Mouse (Mus musculus) spleen, postnatal 36 days (tissue): ENCODE results near the gene Nkap.
A peak's percentile ranks its signal among the peaks of the same experiment; 100 is the strongest.
"Not testable (repeated sequence)": the region's sequence is repeated elsewhere in the genome, so short reads cannot be mapped to it uniquely, and the experiment has no call there.

Source experiments
- DNase-seq, 2 experiments: peaks; one replicate each; pipeline ENCODE4 v3.0.0; 2022; ENCODE audit warnings: low spot score in 2 of 2, mixed read lengths in 1 of 2

Nkap gene

DNA sequence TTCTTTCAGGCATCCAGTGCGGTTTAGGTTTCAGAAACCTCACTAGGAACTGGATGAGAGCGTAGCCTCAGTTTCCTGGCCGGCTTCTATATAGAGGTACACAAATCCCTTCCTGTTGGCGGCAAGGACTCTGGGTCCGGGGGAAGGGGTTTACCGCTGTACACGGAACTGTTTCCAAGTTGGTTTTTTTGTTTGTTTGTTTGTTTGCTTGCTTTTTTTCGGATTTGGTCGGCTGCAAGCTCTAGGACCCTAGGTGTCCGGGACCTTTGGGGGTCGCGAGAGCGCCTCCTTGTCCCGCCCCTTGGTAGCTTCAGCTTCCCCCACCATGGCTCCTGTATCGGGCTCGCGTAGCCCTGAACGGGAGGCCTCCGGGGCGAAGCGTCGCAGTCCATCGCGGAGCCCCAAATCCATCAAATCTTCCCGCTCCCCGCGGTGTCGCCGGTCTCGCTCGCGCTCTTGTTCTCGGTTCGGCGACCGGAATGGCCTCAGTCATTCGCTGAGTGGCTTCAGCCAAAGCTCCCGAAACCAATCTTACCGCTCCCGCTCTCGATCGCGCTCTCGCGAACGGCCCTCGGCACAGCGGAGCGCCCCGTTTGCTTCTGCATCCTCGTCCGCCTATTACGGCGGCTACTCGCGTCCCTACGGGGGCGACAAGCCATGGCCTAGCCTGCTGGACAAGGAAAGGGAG lies at the start of gene Nkap:
Nkap (plus strand) TSS at position 125 of the 688 bp plus-strand sequence.
- peak; percentile 56 to 59 for DNase-seq

DNA sequence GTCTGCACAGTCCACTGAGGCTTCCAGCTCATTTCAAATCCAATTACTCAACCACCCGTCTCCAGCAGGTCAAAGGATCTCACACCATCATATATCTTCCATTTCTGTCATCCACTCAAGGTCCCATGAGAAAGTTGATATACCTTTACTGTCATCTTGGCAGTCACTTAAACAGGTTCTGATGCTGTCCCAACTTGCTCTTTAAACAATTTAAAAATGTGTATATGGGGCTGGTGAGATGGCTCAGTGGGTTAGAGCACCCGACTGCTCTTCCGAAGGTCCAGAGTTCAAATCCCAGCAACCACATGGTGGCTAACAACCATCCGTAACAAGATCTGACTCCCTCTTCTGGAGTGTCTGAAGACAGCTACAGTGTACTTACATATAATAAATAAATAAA lies 46.2 kb upstream of the Nkap start:
- DNase-seq, result not testable (repeated sequence)

DNA sequence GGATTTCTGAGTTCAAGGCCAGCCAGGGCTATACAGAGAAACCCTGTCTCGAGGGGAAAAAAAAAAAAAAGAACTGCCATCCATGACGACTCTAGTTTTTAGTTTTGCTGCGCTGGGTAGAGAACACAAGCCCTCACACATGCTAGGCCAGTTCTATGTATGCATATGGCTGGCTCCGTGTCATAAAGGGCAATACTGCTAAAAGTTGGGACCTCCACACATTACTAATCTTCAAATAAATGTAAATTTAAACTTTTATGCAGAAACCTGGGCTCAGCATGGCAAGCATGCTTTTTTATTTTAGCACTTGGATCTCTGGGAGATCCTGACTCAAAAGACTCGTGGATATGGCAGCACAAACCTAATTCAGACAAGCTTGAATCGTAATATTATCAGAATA lies 45.4 kb upstream of the Nkap start:
- no peak for DNase-seq

DNA sequence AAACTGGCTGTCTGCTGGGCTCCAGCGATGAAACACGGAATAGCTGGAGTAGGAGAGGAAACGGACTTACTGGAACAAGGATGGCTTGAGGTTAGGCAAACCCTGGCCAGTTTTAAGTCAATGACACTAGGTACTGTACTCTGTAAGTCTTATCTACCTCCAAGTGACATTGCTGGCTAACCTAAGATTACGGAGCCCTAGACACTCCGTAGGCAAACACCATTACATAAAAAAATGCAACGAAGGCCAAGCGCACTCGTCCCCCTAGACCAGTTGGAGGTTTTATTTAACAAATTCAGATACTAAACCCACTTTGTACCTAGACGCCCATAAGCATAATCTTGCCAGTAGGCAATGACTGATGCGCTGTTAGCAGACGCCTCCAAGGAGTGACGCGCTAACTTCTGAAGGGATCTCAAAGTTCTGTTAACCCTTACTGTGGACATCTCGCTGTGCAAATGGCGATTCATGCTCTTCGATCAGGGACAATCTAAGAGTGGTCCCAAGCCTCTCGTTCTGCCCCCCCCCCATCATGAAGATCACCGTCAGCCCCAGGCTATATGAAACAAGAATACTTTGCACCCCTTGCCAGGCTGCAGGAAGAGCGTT lies 42.2 kb upstream of the Nkap start:
- no peak for DNase-seq

DNA sequence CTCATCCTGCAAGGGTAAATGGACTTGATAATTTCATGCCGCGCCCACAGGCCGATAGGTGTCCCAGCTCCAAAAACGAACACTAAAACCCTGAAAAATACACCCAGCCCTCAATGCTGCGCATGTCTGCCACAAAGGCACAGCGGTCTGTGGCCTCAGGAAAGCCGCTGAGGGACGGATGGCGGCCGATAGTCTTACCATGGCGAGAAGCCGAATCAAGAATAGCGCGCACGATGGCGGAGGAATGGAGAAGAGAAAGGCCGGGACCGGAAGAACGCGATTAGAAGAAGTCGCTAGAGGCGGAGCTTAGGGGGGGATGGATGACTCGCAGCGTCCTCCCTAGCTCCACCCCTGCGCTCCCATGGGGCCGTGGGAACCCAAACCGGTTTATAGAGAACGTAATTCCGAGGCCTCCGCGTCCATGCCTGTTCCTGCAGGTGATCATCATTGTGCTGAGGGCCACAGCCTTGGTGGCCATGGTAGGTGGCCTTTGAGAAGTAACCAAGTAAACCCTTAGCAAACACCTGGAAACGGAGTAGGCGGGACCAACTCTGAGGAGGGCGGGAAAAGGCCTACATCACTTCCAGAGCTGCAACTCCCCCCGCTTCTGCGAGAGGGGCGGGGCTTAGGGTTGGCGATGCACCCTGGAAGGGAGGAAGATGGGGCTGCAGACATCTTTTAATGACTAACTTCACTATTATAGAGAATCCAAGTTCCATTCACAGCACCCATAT lies 41.5 kb upstream of the Nkap start, which contains the start of gene Rpl39:
Rpl39 (minus strand) TSS at position 476 of the 734 bp plus-strand sequence.
- peak; percentile 88 to 91 for DNase-seq

DNA sequence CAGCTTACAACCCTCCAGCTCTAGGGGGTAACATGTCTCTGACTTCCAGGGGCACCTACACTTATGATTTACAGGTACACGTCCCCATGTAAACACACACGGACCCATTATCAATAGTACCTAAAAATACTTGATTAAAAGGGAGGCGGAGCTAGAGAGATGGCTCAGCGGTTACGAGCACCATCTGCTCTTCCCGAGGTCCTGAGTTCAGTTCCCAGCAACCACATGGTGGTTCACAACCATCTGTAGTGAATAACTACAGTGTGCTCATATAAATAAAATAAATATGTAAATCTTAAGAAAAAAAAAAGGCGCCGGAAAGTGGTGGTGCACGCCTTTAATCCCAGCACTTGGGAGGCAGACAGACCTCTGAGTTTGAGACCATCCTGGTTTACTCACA lies 40.9 kb upstream of the Nkap start:
- DNase-seq, result no peak

DNA sequence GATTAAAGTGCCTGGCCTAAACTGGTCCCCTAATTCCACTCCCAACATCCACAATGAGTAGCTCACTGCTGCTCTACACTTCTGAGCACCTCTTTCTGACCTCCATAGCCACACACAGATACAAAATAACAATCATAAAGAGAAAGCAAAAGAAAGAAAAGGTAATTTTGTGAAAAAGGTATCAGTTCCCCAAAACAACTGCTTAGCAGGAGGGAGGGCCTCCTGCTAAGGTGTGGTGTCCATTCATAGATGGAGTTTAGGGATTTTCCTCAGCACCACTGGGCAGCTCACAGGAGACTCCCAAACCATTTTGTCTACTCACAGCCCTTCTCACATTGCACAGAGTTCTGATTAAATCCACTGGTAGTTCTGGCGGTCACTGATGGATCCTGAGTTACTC lies 37.8 kb upstream of the Nkap start:
- no peak for DNase-seq

DNA sequence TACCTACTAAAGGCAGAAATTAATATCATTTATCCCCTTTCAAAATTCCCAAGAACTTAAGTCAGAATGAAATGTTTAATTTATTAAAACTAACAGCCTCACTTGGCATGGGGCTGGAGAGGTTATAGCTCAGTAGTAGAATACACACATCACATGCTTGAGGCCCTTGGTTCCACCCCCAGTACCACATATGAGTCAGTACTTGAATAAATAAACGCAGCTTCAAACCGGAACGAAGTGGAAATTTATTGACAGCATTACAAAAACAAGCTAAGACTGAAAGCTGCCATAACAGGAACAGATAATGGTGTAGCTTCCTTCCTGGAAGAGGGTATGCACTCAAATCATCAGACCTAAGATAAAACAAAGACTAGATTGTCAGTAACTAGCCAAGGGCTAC lies 35.1 kb upstream of the Nkap start:
- no peak for DNase-seq

DNA sequence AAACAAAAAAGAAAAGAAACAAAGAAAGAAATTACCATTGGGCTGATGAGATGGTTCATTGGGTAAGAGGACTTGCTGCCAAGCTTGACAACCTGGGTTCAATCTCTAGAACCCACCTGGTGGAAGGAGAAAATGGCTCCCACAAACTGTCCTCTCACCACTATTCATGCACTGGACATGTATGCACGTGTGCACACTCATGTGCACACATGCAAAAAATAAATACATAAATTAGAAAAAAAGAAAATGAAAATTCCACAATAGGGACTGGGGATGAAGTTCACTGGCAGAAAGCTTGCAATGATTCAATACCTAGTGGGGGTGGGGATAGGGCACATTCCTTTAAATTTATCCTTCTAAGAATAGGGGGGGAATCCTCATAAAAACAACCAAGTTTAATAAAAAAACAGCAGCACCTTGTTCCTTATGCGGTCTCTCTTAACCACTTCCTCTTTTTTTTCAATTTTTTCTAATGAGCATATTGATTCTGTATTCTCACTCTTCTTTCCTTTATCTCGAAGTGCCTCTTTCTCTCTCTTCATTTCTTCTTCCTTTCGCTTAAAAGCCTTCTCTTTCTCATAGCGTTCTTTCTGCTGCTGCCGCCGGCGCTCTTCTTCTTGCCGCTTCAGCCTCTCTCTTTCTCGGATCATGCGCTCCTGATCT lies 31.4 kb upstream of the Nkap start:
- no peak for DNase-seq

DNA sequence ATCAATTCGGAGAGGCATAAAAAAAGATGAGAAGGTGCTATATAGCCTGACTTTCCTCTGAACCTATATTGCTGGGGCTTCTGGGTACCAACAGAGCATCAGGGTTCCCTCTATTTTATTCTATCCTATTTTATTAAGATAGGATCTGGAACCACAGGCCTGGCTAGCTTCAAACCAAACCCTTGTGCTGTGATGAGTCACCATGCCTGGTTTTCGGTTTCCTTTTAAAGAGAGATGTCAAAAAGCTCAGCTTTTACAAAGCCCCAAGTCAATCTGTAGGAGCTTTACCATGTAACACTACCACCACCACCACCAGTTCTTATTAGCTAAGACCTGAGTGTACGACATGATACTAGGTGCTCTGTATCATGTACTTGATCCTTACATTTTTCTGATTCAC lies 27.9 kb upstream of the Nkap start:
- DNase-seq, result no peak

DNA sequence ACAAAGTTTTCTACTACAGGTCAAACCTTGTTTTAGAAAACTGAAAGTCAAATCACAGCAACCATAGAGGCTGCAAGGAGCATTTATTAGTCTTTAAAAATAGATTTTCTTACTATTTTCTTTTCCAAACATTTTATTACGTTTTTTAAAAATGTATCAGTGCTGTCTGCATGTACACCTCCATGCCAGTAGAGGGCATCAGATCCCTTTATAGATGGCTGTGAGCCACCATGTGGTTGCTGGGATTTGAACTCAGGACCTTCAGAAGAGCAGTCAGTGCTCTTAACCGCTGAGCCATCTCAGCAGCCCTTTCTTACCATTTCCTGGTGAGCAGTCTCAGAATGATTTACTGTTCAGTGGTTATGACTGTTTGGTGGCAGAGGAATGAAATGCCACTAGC lies 22.8 kb upstream of the Nkap start:
- no peak for DNase-seq

DNA sequence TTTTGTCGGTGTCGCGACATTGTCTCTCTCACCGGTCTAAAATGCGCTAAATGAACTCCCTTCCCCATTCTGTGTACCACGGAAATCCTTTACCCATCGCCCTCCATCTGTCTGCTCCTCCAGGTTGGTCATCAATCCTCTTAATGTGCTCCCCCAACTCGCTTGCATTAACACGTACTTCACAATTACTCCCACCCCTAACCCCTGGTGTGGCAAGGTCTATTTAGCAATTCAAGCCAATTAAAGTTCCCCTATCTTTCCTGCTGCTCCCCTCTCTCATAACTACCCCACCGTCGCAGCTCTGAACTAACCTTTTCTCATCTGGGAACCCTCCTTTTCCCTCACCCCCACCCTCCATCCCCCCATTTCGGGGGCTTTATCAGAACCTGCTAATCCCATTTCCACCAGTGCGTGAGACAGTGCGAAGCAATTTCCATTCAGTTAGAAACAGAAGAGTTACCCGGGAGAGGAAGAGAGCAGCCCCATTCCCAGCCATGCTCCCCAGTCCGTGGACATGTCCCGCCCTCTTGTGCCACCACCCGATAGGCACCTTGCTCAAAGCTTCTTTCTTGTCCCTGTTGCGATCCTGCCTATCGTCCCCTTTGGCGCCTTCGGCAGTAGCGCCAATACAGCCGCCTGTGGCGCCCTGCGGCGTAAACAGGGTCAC lies 16.9 kb upstream of the Nkap start:
- DNase-seq, result no peak

DNA sequence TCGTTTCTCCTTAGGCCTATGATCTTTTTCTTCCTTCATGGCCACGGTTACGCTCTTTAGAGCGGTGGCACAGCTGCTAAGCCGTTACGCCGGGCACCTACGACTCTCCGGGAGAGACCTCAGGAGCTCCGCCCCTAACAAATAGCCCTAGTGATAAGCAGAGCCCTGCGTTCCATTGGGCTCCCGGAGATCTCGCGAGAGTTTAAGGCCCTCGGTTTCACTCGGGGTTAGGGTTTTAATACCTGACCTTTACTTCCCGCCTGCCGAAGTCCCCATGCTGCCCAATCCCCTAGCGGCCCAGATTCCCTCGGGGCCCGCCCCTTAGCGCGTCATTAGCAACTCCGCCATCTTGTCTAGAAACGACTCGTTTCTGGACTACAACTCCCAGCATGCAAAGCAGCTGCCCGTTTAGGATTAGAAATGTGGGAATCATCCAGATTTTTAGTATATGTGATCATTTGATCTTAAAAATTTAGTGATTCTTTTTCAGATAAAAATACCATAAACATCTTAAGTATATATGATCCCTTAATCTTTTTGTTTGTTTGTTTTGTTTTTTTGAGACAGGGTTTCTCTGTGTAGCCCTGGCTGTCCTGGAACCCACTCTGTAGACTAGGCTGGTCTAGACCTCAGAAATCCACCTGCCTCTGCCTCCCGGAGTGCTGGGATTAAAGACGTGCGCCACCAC lies 16.3 kb upstream of the Nkap start, which contains the start of gene Upf3b:
Upf3b (minus strand) TSS at position 130 of the 688 bp plus-strand sequence.
- peak; percentile 95 to 96 for DNase-seq

DNA sequence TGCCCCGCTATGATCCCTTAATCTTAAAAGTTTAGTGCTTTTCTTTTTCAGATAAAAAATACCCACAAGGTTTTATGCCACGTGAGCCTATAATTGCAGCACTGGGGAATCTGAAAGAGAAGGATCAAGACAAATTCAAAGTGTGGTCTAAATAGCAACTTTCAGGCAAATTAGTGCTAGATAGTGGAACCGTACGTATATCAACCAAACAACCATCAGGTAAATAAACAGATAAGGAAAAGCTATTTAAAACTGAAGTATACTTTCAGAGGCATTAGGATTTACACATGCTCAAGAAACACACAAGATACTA lies 15.8 kb upstream of the Nkap start:
- DNase-seq, result no peak

DNA sequence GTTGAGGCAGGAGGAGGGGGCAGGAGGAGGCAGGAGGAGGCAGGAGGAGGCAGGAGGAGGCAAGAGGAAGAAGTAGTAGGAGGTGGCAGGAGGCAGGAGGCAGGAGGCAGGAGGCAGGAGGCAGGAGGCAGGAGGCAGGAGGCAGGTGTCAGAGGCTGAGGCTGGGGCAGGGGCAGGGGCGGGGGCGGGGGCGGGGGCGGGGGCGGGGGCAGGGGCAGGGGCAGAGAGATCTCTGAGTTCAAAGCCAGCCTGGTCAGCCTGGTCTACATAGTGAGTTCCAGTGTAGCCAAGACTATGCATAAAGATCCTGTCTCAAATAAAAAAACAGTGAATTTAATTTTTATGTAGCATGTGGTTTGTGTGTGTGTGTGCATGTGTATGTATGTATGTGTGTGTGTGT lies 9.5 kb upstream of the Nkap start:
- DNase-seq, result no peak

DNA sequence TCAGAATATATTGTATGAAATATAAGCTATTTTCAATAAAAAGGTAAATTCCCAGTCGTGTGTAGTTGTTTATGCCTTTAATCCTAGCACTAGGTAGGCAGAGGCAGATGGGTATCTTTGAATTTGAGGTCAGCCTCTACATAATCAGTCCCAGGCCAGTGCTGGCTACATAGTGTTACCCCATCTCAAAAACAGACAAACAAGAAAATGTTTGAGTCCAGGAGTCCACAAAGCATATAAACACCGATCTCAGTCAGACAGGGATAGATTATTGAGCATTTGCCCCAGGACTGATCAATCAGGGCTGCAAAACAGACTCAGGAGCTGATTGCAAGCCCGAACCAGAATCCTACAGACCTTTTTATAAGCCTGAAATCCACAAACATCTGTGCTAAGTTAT lies 7.0 kb upstream of the Nkap start:
- no peak for DNase-seq

DNA sequence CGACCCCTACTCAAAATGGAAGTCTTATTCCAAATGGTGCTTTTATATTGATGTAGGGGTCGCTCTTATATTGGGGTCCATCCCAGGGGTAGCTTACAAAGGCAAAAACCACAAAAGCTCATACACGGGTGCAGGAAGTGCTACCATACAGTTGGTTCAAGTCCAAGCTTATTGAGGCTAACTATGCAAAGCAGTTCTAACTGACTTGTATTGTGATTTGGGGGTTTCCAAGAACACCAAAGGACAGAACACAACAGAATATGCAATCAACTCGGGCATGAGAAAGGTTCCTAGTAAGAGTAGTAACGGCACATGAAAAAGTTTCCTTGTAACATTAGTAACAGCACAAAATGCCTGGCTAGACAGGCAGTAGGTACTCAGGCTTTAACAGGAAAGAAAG lies 6.4 kb upstream of the Nkap start:
- peak in 1 of 2 experiments; percentile 25 for DNase-seq

DNA sequence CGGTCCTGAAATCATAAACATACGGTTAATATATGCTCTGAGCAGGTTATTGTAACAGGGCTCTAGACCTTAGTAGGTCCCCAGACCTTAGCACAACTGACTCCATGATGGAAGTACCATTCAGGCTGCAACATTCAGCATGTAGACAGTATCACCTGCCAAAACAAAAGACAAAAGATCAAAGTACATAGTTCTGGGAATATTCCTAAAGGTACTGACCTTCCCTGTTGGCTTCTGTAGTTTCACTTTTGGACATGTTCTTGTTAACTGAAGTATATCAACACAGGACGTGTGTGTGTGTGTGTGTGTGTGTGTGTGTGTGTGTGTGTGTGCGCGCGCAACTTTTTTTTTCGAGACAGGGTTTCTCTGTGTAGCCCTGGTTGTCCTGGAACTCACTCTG lies 1.1 kb upstream of the Nkap start:
- no peak for DNase-seq

DNA sequence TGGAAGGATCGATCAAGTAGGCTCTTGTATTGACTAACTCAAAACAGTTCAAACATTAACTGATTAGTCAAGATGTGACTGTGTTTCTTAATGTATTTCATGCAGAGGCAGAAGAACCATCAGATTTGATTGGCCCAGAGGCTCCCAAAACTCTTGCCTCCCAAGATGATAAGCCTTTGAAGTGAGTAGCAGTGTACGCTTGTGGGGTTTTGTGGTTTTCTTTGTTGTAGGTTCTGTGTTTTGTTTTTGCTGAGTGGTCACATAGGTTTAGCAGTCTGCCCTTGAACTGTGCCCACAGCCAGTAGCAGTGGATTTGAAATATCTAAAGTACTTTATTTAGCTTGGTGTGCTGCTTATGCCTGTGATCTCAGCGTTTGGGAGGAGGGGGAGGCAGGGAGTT lies 15.1 kb downstream of the Nkap start:
- no peak for DNase-seq

DNA sequence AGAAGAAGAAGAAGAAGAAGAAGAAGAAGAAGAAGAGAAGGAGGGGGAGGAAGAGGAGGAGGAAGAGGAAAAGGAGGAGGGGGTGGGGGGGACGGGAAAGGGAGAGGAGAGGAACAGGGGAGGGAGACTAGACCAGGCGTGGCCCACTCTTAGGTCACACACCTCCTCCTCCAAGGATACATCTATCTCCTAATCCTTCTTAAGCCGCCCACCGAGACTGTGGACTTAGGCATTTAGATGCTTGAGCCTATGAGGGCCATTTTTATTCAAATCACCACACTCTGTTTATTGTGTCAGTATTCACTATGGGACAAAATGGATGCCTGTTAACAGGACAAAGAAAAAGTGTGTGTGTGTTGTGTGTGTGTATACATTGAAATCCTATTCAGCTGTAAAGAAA lies 17.9 kb downstream of the Nkap start:
- DNase-seq, result not testable (repeated sequence)

DNA sequence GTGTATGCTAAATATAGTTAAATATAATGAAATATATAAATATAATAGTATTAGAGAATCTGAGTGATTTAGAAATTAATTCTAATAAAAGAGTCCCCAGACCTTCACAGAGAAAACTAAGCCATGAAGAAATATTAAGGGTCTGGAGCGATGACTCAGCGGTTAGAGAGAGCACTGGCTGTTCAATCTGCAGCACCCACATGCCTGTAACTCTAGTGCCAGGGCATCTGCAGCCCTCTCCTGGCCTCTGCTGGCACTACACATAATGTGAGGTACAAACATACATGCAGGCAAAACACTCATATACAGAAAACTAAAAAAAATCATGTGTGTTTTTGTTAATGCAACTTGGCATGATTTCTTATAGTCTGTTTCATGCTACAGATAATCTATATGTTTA lies 18.4 kb downstream of the Nkap start:
- DNase-seq, result peak in 1 of 2 experiments; percentile 26
